In genomic region chr9:56871191-56871590, GRCm38 (mm10) we compare ENCODE assay signal across 12 mouse cellular contexts. TPM values are rescaled to one million over a fixed set of nuclear protein-coding genes. Genes with fewer than 3 reads are reported as not detected.
A peak's percentile ranks its signal among the peaks of the same experiment; 100 is the strongest.
DNase-seq lines count a peak whose midpoint lies in the region; ATAC-seq lines count a peak whose summit lies in the region.
"Had no signal": no experiment of that assay in that cellular context is flagged by ENCODE, and none has a peak within 500 bp of the region (broad histone marks: within the 10 kb centered on the region; RNA-seq: fewer than 3 reads in every experiment).

No protein-coding gene starts in this region.

- peak overlapping the region; percentile 48 for H3K4me2 ChIP-seq in heart, embryonic 14.5 days (ENCODE audit: low read length)
- H3K4me2 ChIP-seq in limb, embryonic 15.5 days, result peak overlapping the region; percentile 11; the same call in 1 of the 2 replicates
- no peak overlapping the region for H3K4me2 ChIP-seq in midbrain, embryonic 14.5 days (ENCODE audit: low read length)

- peak overlapping the region; percentile 59 for H3K9ac ChIP-seq in heart, embryonic 14.5 days (ENCODE audit: low read length)
- no peak overlapping the region for H3K9ac ChIP-seq in limb, embryonic 15.5 days
- H3K9ac ChIP-seq in midbrain, embryonic 14.5 days (replicated peaks; ENCODE audit: low read length), result no peak overlapping the region

- H3K4me3 ChIP-seq in heart, embryonic 14.5 days (ENCODE audit: control insufficient read depth in 1 of 2, insufficient read depth in 1 of 2, low read depth in 1 of 2, low read length in 2 of 2), result no peak overlapping the region
- no peak overlapping the region for H3K4me3 ChIP-seq in limb, embryonic 15.5 days
- no peak overlapping the region for H3K4me3 ChIP-seq in midbrain, embryonic 14.5 days (replicated peaks; ENCODE audit: low read depth, low read length)

- peaks cover 74 to 84% of the 10 kb centered on the region in 2 experiments for H3K4me1 ChIP-seq in heart, embryonic 14.5 days (ENCODE audit: control insufficient read depth in 2 of 2, insufficient read depth in 2 of 2, low read length in 2 of 2)
- H3K4me1 ChIP-seq in limb, embryonic 15.5 days, result peaks cover 90% of the 10 kb centered on the region
- H3K4me1 ChIP-seq in midbrain, embryonic 14.5 days (ENCODE audit: control insufficient read depth, insufficient read depth, low read length), result 0 out of 2 replicates have a peak, but pooled peaks cover 6% of the 10 kb centered on the region

- ATAC-seq in heart, embryonic 14.5 days (ENCODE audit: insufficient number of reproducible peaks, insufficient read depth, low FRiP score, low read depth), result 0 out of 2 replicates have a peak, but pooled peaks have one; percentile 7
- ATAC-seq in limb, embryonic 15.5 days (ENCODE audit: insufficient number of reproducible peaks, low FRiP score, low TSS enrichment, low read depth), result no peak
- no peak for ATAC-seq in midbrain, embryonic 14.5 days (ENCODE audit: low FRiP score, low TSS enrichment)
- no peak for ATAC-seq in CD4-positive, CD25-positive, alpha-beta regulatory T cell, adult 4 months
- ATAC-seq: forebrain, embryonic 16.5 days had no signal

- no peaks in the 10 kb centered on the region for H3K27me3 ChIP-seq in heart, embryonic 14.5 days (ENCODE audit: control insufficient read depth, insufficient read depth, low read length)
- no peaks in the 10 kb centered on the region for H3K27me3 ChIP-seq in limb, embryonic 15.5 days
- no peaks in the 10 kb centered on the region for H3K27me3 ChIP-seq in midbrain, embryonic 14.5 days (ENCODE audit: control insufficient read depth, insufficient read depth, low read length)

- 11% methylated on average over 5 of the region's 5 CpGs for WGBS in heart, embryonic 14.5 days
- 38% methylated on average over 5 of the region's 5 CpGs for WGBS in limb, embryonic 15.5 days
- WGBS in midbrain, embryonic 14.5 days, result 51% methylated on average over 5 of the region's 5 CpGs

- H3K27ac ChIP-seq in heart, embryonic 14.5 days (replicated peaks in 1 of 2; ENCODE audit: control insufficient read depth in 1 of 2, insufficient read depth in 1 of 2, low read depth in 2 of 2, low read length in 2 of 2), result peak overlapping the region; percentile 74 to 89
- peak overlapping the region; percentile 90 for H3K27ac ChIP-seq in limb, embryonic 15.5 days
- no peak overlapping the region for H3K27ac ChIP-seq in midbrain, embryonic 14.5 days (replicated peaks; ENCODE audit: low read depth, low read length)

- DNase-seq in thymus, postnatal 0 days (ENCODE audit: low spot score), result peak; percentile 11
- DNase-seq in thymus, postnatal 14 days, result no peak
- no peak for DNase-seq in midbrain, embryonic 14.5 days
- no peak for DNase-seq in adrenal gland, adult 18-20 months (ENCODE audit: low spot score in 2 of 2)
- DNase-seq in adrenal gland, adult 2 months, result no peak
- DNase-seq: cerebellum, adult 18-20 months had no signal

- no peaks in the 10 kb centered on the region for H3K9me3 ChIP-seq in heart, embryonic 14.5 days (ENCODE audit: control insufficient read depth, low read length)
- H3K9me3 ChIP-seq in limb, embryonic 15.5 days, result no peaks in the 10 kb centered on the region
- no peaks in the 10 kb centered on the region for H3K9me3 ChIP-seq in midbrain, embryonic 14.5 days (ENCODE audit: control insufficient read depth, low read length)

- peaks cover 19% of the 10 kb centered on the region for H3K36me3 ChIP-seq in heart, embryonic 14.5 days (ENCODE audit: control insufficient read depth, insufficient read depth, low read length)
- H3K36me3 ChIP-seq in limb, embryonic 15.5 days, result peaks cover 9% of the 10 kb centered on the region; the same call in 1 of the 2 replicates
- no peaks in the 10 kb centered on the region for H3K36me3 ChIP-seq in midbrain, embryonic 14.5 days (ENCODE audit: control insufficient read depth, insufficient read depth, low read length)

RNA-seq across cellular contexts. Expression of gene Cspg4, which starts 6.4 kb away (rescaled TPM):
- polyA plus RNA-seq in thymus, postnatal 0 days (2015; fragmentation: Nextera tagmentation; extraction: Ambion mirVana), result 0.91 and 1.4 TPM in 2 replicates
- polyA plus RNA-seq in heart, embryonic 14.5 days (2014; fragmentation: Nextera tagmentation; extraction: Ambion mirVana), result 23.0 and 24.3 TPM in 2 replicates
- polyA plus RNA-seq in limb, embryonic 15.5 days (2015; fragmentation: Nextera tagmentation; extraction: Ambion mirVana), result 49.1 and 52.2 TPM in 2 replicates
- 4.1 TPM in 2 replicates for polyA plus RNA-seq in midbrain, embryonic 14.5 days (2014; fragmentation: Nextera tagmentation; extraction: Ambion mirVana)
- 10 to 100 TPM in 1 of 2 experiments, 1 to 10 TPM in 1; 7.3 to 19.1 TPM for total RNA-seq in adrenal gland, adult 18-20 months (2021)
- polyA plus RNA-seq in CD4-positive, CD25-positive, alpha-beta regulatory T cell, adult 4 months (2017; shearing (Covaris generic)), result not detected
- total RNA-seq in adrenal gland, adult 2 months (2021), result 10 to 100 TPM in 1 of 2 experiments, 1 to 10 TPM in 1; 7.8 to 11.8 TPM
- polyA plus RNA-seq in adrenal gland, adult 2 months (2012; rRNA removed), result 17.9 and 19.0 TPM in 2 replicates

RNA-seq across cellular contexts. Expression of gene Odf3l1, which starts 6.7 kb away (rescaled TPM):
- polyA plus RNA-seq in thymus, postnatal 0 days (2015; fragmentation: Nextera tagmentation; extraction: Ambion mirVana), result 0.13 TPM in 1 of 2 replicates, not detected in the other
- 0.50 and 0.72 TPM in 2 replicates for polyA plus RNA-seq in heart, embryonic 14.5 days (2014; fragmentation: Nextera tagmentation; extraction: Ambion mirVana)
- 1.00 and 3.4 TPM in 2 replicates for polyA plus RNA-seq in limb, embryonic 15.5 days (2015; fragmentation: Nextera tagmentation; extraction: Ambion mirVana)
- not detected in 2 replicates for polyA plus RNA-seq in midbrain, embryonic 14.5 days (2014; fragmentation: Nextera tagmentation; extraction: Ambion mirVana)
- 1 to 10 TPM in 1 of 2 experiments, under 1 TPM in 1; 0.66 to 6.0 TPM for total RNA-seq in adrenal gland, adult 18-20 months (2021)
- polyA plus RNA-seq in CD4-positive, CD25-positive, alpha-beta regulatory T cell, adult 4 months (2017; shearing (Covaris generic)), result not detected
- total RNA-seq in adrenal gland, adult 2 months (2021), result 1 to 10 TPM; 1.5 to 1.7 TPM
- polyA plus RNA-seq in adrenal gland, adult 2 months (2012; rRNA removed), result 7.4 and 7.6 TPM in 2 replicates
- total RNA-seq: ES-E14; left cerebral cortex, postnatal 14 days had no signal
- polyA plus RNA-seq: forebrain, embryonic 16.5 days had no signal

RNA-seq across cellular contexts. Expression of gene Snx33, which starts 57.0 kb away (rescaled TPM):
- polyA plus RNA-seq in thymus, postnatal 0 days (2015; fragmentation: Nextera tagmentation; extraction: Ambion mirVana), result 4.7 and 5.1 TPM in 2 replicates
- polyA plus RNA-seq in heart, embryonic 14.5 days (2014; fragmentation: Nextera tagmentation; extraction: Ambion mirVana), result 5.5 and 5.9 TPM in 2 replicates
- polyA plus RNA-seq in limb, embryonic 15.5 days (2015; fragmentation: Nextera tagmentation; extraction: Ambion mirVana), result 10.9 and 11.3 TPM in 2 replicates
- 1.6 and 2.5 TPM in 2 replicates for polyA plus RNA-seq in midbrain, embryonic 14.5 days (2014; fragmentation: Nextera tagmentation; extraction: Ambion mirVana)
- total RNA-seq in adrenal gland, adult 18-20 months (2021), result 10 to 100 TPM; 20.9 to 25.6 TPM
- 1 to 10 TPM; 3.6 to 4.9 TPM for polyA plus RNA-seq in CD4-positive, CD25-positive, alpha-beta regulatory T cell, adult 4 months (2017; shearing (Covaris generic))
- 10 to 100 TPM; 18.4 to 33.8 TPM for total RNA-seq in adrenal gland, adult 2 months (2021)
- 13.0 and 15.0 TPM in 2 replicates for polyA plus RNA-seq in adrenal gland, adult 2 months (2012; rRNA removed)
